Mouse (Mus musculus) mouse trophoblast stem cell (cell line): Measurements from ENCODE around the gene Lifr.

Experiments
- in situ Hi-C, 2 experiments: fragments of 300-500 bp; cut with MseI, MboI; formaldehyde crosslinking; loops; 2 replicates in 1 of 2; 3 replicates in 1 of 2; pipeline ENCODE4 v1.15.1; 2025

The Lifr gene

GRCm38 (mm10) chr15:7128627-7129126, 38.3 kb downstream of the Lifr start:
- in situ Hi-C loops: loop anchor here (25.0 kb wide), 2 partner anchors 216 to 309 kb away; no protein-coding TSS in a partner anchor

GRCm38 (mm10) chr15:7129127-7129943, 38.9 kb downstream of the Lifr start:
- in situ Hi-C loops: loop anchor here (25.0 kb wide), 2 partner anchors 217 to 308 kb away; no protein-coding TSS in a partner anchor

GRCm38 (mm10) chr15:7129944-7130287, 39.5 kb downstream of the Lifr start:
- in situ Hi-C loops: loop anchor here (5.0 to 25.0 kb wide), 5 partner anchors 95 to 315 kb away; no protein-coding TSS in a partner anchor

- in situ Hi-C loops: loop anchor here (5.0 to 25.0 kb wide), 5 partner anchors 94 to 314 kb away; no protein-coding TSS in a partner anchor
Measured at GRCm38 (mm10) chr15:7130691-7131225, 40.3 kb downstream of the Lifr start.

- in situ Hi-C loops: loop anchor here (5.0 to 25.0 kb wide), 5 partner anchors 92 to 312 kb away; no protein-coding TSS in a partner anchor
Measured at GRCm38 (mm10) chr15:7132741-7133140, 42.3 kb downstream of the Lifr start.

GRCm38 (mm10) chr15:7134454-7135052, 44.1 kb downstream of the Lifr start:
- in situ Hi-C loops: loop anchor here (5.0 to 25.0 kb wide), 5 partner anchors 90 to 310 kb away; no protein-coding TSS in a partner anchor

GRCm38 (mm10) chr15:7135982-7136562, 45.7 kb downstream of the Lifr start:
- in situ Hi-C loops: loop anchor here (10.0 to 25.0 kb wide), 4 partner anchors 89 to 309 kb away; no protein-coding TSS in a partner anchor

GRCm38 (mm10) chr15:7136912-7137311, 46.5 kb downstream of the Lifr start:
- in situ Hi-C loops: loop anchor here (10.0 to 25.0 kb wide), 4 partner anchors 88 to 308 kb away; no protein-coding TSS in a partner anchor

- in situ Hi-C loops: loop anchor here (10.0 to 25.0 kb wide), 4 partner anchors 87 to 307 kb away; no protein-coding TSS in a partner anchor
Measured at GRCm38 (mm10) chr15:7137607-7138006, 47.2 kb downstream of the Lifr start.

GRCm38 (mm10) chr15:7138471-7138870, 48.1 kb downstream of the Lifr start:
- in situ Hi-C loops: loop anchor here (10.0 to 25.0 kb wide), 4 partner anchors 86 to 306 kb away; no protein-coding TSS in a partner anchor

GRCm38 (mm10) chr15:7140322-7140721, 49.9 kb downstream of the Lifr start:
- in situ Hi-C loops: loop anchor here (25.0 kb wide), 2 partner anchors 228 to 297 kb away; no protein-coding TSS in a partner anchor

- in situ Hi-C loops: loop anchor here (25.0 kb wide), 2 partner anchors 229 to 296 kb away; no protein-coding TSS in a partner anchor
Measured at GRCm38 (mm10) chr15:7141246-7141645, 50.8 kb downstream of the Lifr start.

- in situ Hi-C loops: loop anchor here (25.0 kb wide), 2 partner anchors 231 to 294 kb away; no protein-coding TSS in a partner anchor
Measured at GRCm38 (mm10) chr15:7143689-7144170, 53.3 kb downstream of the Lifr start.

GRCm38 (mm10) chr15:7144542-7144941, 54.1 kb downstream of the Lifr start:
- in situ Hi-C loops: loop anchor here (25.0 kb wide), 2 partner anchors 232 to 293 kb away; no protein-coding TSS in a partner anchor

GRCm38 (mm10) chr15:7144942-7145341, 54.5 kb downstream of the Lifr start:
- in situ Hi-C loops: loop anchor here (25.0 kb wide), 2 partner anchors 233 to 292 kb away; no protein-coding TSS in a partner anchor

GRCm38 (mm10) chr15:7145555-7145954, 55.1 kb downstream of the Lifr start:
- in situ Hi-C loops: loop anchor here (25.0 kb wide), 2 partner anchors 233 to 292 kb away; no protein-coding TSS in a partner anchor

- in situ Hi-C loops: loop anchor here (25.0 kb wide), 2 partner anchors 234 to 291 kb away; no protein-coding TSS in a partner anchor
Measured at GRCm38 (mm10) chr15:7146529-7146928, 56.1 kb downstream of the Lifr start.

GRCm38 (mm10) chr15:7149796-7150195, 59.4 kb downstream of the Lifr start:
- in situ Hi-C loops: loop anchor here (25.0 kb wide), 2 partner anchors 237 to 288 kb away; no protein-coding TSS in a partner anchor

- in situ Hi-C loops: no loop called here
Measured at GRCm38 (mm10) chr15:7150591-7150990, 60.2 kb downstream of the Lifr start.

GRCm38 (mm10) chr15:7152116-7152760, 61.8 kb downstream of the Lifr start:
- in situ Hi-C loops: no loop called here
